Mouse (Mus musculus): ENCODE results near the gene Grb2. TPM values are rescaled to one million over a fixed set of nuclear protein-coding genes. Genes with fewer than 3 reads are reported as not detected.

The Grb2 gene
- polyA plus RNA-seq, 1 experiment from 2014 or later: 173 TPM

DNA sequence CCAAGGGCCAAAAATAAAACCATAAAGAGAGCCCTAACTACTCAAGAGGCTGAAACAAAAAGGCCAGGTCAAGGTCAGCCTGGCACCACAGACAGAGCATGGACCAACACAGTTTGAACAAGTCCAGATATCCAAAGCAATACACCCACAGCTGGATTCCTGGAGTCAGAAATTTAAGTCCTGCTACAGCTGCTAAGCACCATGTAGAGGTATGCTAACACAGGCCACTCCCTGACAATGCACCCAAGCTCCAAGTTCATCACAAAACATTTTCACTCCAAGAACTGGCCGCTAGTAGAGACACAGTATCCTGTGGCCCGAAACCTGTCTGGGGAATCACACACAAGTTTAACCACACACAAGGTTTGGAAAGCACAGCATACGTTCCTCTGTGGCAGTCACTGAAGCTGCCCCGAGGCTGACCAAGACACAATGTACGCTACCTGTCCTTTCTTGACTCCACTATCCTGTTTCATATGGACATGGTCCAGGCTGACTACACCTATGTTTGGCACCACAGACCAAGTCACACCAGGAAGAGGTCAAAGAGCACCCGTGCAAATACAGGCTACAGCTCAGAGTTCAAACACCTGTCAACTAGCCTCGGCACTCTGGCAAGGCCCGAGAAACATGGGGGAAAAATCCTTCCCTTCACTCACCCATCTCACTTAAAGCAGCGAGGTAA, 28.7 kb downstream of the Grb2 start:
- Histone ChIP-seq H3K4me3 (no peak overlapping the region), H3K9me3 (no peaks in the 10 kb centered on the region), H3K27me3 (replicated peaks) (no peaks in the 10 kb centered on the region), H3K4me2 (no peak overlapping the region), H3K4me1 (no peaks in the 10 kb centered on the region), H3K36me3 (replicated peaks) (peaks cover 5% of the 10 kb centered on the region; the same call in 1 of the 2 replicates), H3K27ac (no peak overlapping the region), H3K9ac (no peak overlapping the region)
- WGBS: 94% methylated on average over 9 of the region's 9 CpGs
- no peak for ATAC-seq (replicated peaks)

DNA sequence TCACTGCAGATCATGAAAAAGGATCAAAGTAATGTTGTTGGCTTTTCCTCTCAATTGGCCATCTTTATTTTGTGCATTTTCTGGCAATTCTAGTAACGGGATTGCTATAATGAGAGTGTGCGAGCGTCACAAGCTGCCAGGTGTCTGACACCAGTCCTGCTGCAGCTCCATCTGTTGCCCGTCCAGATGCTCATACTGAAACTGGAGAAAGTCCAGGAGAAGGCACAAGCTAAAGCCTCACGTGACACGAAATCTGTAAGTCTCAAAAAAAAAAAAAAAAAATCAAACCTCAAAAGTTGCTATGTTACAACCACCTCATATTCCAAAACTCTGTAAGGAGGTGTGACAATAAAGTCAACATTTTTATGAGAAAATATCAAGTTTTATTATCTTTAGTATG, 29.5 kb downstream of the Grb2 start:
- WGBS: 88% methylated on average over 6 of the region's 6 CpGs
- peaks cover 7% of the 10 kb centered on the region for H3K4me1 ChIP-seq
- H3K36me3 ChIP-seq (replicated peaks): peaks cover 5% of the 10 kb centered on the region; the same call in 1 of the 2 replicates
- no peak overlapping the region for H3K4me3 ChIP-seq
- H3K4me2 ChIP-seq: no peak overlapping the region
- no peak for ATAC-seq (replicated peaks)
- H3K9me3 ChIP-seq: no peaks in the 10 kb centered on the region
- no peak overlapping the region for H3K27ac ChIP-seq
- H3K27me3 ChIP-seq (replicated peaks): no peaks in the 10 kb centered on the region
- H3K9ac ChIP-seq: no peak overlapping the region

DNA sequence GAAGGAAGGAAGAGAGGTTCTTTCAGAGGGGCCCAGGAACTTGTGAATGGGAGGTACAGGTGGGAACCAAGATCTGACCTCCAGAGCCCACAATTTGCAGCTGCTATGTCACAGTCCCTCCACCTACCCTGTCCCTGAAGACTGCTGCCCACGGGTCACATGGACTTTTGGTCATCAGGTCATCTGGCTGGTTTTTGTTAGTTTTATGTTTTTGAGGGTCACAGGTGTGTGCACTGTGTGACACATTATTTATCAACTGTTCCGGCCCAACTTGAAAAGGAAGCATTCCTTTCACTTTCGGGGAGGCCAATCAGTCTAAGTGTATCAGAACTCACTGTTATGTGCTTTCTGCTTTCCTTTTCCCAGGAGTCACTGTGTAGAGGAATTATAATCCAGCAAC, 30.9 kb downstream of the Grb2 start:
- Histone ChIP-seq H3K27me3 (replicated peaks) (no peaks in the 10 kb centered on the region), H3K4me2 (no peak overlapping the region), H3K36me3 (replicated peaks) (peaks cover 5% of the 10 kb centered on the region; the same call in 1 of the 2 replicates), H3K27ac (no peak overlapping the region), H3K9ac (no peak overlapping the region), H3K9me3 (no peaks in the 10 kb centered on the region), H3K4me3 (no peak overlapping the region), H3K4me1 (peaks cover 15% of the 10 kb centered on the region)
- WGBS: 94% methylated on average over 3 of the region's 3 CpGs
- no peak for ATAC-seq (replicated peaks)

DNA sequence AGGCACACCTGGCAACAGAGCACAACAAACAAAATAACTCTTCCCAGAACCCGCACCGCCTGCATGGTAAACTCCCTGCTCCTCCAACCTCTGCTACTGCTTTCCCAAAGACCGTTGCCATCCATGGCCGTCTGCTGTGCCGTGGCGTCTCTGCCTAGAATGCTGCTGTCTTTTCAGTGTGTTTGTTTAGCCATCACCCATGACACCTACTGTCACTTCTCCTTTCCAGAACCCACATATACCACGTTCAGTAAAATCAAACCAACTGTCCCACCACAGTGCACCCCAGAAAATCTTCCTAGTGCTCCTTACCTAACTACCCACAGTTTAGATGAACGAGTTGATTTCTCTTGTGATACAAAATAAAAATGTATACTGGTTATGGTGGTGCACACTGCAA, 31.7 kb downstream of the Grb2 start:
- H3K4me3 ChIP-seq: no peak overlapping the region
- no peak for ATAC-seq (replicated peaks)
- H3K36me3 ChIP-seq (replicated peaks): peaks cover 5% of the 10 kb centered on the region; the same call in 1 of the 2 replicates
- H3K27ac ChIP-seq: no peak overlapping the region
- 93% methylated on average over 8 of the region's 8 CpGs for whole genome bisulfite sequencing
- no peak overlapping the region for H3K4me2 ChIP-seq
- H3K9me3 ChIP-seq: no peaks in the 10 kb centered on the region
- no peak overlapping the region for H3K9ac ChIP-seq
- H3K4me1 ChIP-seq: peaks cover 15% of the 10 kb centered on the region
- no peaks in the 10 kb centered on the region for H3K27me3 ChIP-seq (replicated peaks)

DNA sequence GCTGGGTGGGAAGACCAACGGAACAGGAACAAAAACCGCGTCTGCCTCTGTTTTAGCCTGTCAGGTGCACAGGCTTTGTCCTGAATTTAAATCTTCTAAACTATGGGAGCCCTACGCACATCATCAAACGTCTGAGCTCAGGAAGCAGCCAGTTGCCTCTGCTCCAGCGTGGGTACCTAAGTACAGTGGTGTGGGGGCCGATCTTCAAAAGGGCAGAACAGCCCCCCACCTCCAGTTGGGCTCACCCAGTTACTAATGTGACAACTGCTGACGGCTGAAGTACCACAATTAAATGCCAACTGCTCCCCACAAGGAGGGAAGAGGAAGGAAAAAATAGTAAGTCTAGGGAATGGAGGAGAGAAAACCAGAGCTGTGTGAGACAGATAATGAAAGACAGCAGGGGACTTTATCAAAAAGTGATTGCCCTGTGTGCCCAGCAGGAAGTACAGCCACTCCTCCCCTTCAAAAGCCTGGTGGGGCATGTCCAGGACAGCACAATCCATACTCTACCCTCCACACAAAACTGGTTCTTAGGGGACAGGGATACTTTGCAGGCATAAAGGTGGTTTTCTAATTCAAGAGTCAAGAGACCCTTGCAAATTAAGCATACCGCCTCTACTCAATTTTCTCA, 34.0 kb downstream of the Grb2 start:
- no peak overlapping the region; the same call in 1 of the 2 replicates for H3K27ac ChIP-seq
- H3K4me1 ChIP-seq: peaks cover 19% of the 10 kb centered on the region
- peaks cover 5% of the 10 kb centered on the region; the same call in 1 of the 2 replicates for H3K36me3 ChIP-seq (replicated peaks)
- no peak overlapping the region for H3K4me2 ChIP-seq
- ATAC-seq (replicated peaks): no peak
- WGBS: 57% methylated on average over 9 of the region's 9 CpGs
- no peaks in the 10 kb centered on the region for H3K9me3 ChIP-seq
- H3K27me3 ChIP-seq (replicated peaks): no peaks in the 10 kb centered on the region
- no peak overlapping the region for H3K9ac ChIP-seq
- no peak overlapping the region for H3K4me3 ChIP-seq

DNA sequence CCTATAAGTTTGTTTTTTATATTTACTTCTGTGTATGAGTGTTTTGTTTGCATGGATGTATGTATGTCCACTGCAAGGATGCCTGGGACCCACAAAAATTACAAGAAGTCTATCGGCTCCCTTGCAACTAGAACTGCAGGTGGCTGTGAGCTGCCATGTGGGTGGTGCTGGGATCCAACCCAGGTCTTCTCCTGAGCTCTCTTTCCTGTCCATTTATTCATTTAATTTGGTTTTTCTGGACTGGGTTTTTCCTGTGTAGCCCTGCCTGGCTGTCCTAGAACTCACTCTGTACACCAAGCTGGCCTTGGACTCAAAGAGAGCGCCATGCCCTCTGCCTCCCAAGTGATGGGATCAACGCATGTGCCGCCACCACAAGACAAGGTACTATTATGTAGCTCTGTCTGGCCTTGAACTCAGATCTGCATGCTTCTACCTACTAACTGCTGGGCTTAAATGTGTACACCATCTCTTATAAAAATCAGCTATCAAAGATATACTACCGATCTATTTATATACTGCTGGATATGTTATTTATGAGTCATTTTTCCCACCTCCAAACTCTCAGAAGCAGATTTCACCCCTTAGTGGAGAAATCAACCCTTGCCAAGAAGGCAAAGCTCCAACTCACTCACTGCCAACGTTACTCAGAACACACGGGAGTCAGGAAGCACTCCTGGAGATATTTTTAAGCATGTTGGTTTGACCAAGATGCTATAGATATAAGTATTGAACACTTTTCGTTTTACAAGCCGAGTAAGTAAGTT, 34.7 kb downstream of the Grb2 start:
- H3K27ac ChIP-seq: no peak overlapping the region; the same call in 1 of the 2 replicates
- H3K4me3 ChIP-seq: no peak overlapping the region
- peaks cover 4% of the 10 kb centered on the region; the same call in 1 of the 2 replicates for H3K36me3 ChIP-seq (replicated peaks)
- no peaks in the 10 kb centered on the region for H3K9me3 ChIP-seq
- 84% methylated on average over 9 of the region's 9 CpGs for WGBS
- no peaks in the 10 kb centered on the region for H3K27me3 ChIP-seq (replicated peaks)
- peaks cover 19% of the 10 kb centered on the region for H3K4me1 ChIP-seq
- no peak overlapping the region for H3K9ac ChIP-seq
- no peak overlapping the region for H3K4me2 ChIP-seq
- no peak for ATAC-seq (replicated peaks)

DNA sequence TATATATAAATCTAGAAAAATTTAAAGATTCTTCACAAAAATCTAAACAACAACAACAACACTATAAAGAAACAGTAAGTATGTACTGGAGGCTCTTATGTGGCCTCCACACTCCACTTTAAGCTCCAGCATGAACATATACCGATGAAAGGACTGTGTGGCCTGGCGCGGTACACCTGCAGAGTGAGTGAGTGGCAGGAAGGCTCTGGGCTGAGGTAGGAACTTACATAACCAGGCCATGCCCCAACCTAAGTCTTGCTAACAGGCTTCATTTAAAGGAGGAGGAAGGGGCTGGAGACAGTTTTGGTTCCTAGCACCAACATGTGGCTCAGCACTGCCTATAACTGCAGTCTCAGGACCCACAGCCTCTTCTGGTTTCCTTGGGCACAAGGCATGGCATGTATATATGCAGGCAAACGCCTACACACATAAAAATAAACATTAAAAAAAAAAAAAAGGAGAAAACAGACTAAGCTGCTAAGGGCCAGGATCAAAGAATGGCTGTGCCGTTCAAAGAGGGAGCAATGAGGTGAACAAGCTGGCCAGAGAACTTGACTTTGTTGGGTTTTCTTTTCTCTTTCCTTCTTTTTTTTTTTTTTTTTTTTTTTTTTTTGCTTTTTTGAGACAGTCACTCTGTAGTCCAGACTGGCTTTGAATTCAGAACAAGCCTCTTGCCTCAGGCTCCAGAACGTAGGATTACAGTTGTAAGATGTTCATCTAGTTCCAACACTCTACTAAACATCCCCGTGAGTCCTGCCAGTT, 36.0 kb downstream of the Grb2 start:
- Histone ChIP-seq H3K27me3 (replicated peaks) (no peaks in the 10 kb centered on the region), H3K4me2 (no peak overlapping the region), H3K9me3 (no peaks in the 10 kb centered on the region), H3K4me3 (no peak overlapping the region), H3K9ac (no peak overlapping the region), H3K36me3 (replicated peaks) (no peaks in the 10 kb centered on the region), H3K27ac (no peak overlapping the region), H3K4me1 (peaks cover 19% of the 10 kb centered on the region)
- no peak for ATAC-seq (replicated peaks)
- WGBS: 79% methylated on average over 7 of the region's 7 CpGs

DNA sequence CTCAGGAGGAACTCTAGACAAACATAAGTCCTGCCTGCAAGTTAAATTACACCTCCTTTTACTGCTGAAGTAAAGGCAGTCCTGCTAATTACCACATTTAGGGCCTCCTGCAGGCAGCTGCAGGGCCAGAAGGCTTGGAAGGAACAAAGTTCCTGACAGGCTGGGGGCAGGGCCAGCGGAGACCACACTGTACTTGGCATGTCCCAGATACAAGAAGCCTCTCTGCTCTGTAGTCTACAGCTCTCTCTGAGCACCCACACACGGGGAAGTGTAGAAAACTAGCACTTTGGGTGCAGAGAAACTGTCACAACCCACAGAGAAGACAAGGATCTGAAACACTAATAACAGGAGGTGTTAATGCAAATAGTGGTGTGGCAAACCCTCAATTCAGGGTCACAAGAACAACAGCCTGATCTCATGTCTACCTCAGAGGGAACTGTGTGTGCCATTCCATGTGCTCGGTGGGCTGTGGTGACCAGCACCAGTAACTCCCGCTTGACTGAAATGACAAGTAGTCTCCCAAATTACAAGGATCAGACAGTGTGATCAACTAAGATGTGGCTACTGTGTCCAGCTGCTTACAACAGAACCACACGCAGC, 37.8 kb downstream of the Grb2 start:
- ATAC-seq (replicated peaks): no peak
- whole genome bisulfite sequencing: 30% methylated on average over 5 of the region's 5 CpGs
- H3K4me2 ChIP-seq: no peak overlapping the region
- H3K27ac ChIP-seq: no peak overlapping the region
- no peak overlapping the region for H3K4me3 ChIP-seq
- no peaks in the 10 kb centered on the region for H3K27me3 ChIP-seq (replicated peaks)
- no peak overlapping the region for H3K9ac ChIP-seq
- no peaks in the 10 kb centered on the region for H3K9me3 ChIP-seq
- peaks cover 19% of the 10 kb centered on the region for H3K4me1 ChIP-seq
- no peaks in the 10 kb centered on the region for H3K36me3 ChIP-seq (replicated peaks)

DNA sequence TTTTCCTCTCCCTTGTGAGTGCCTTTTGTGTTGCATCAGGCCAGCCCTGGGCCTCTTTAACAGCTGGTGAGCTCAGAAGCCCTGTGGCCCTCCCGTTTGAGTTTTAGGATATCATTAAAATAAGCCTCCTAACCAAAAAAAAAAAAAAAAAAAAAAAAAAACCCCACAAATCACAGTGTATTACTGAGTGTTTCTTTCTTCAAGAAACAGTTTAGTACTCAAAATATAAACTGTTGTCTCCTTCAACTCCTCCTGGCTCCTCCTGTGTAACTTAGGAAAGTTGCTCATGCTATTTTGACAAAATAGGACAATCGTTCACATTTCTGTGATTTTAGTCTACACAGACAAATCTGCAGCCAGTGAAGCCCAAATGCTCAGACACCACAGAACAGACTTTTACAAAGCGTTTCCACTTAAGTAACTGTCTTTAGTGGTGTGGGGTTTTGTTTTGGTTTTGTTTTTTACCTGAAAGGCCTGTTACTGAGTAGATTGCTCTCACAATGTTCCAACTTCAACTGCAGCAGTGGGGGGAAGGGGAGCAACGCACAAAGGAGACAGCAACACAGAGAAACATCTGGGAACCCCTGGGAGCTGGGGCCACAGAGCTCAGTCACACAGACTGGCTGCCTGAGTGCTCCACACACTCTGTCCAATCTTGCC, 44.6 kb downstream of the Grb2 start:
- Histone ChIP-seq H3K9ac (no peak overlapping the region), H3K27me3 (replicated peaks) (no peaks in the 10 kb centered on the region), H3K36me3 (replicated peaks) (no peaks in the 10 kb centered on the region), H3K27ac (no peak overlapping the region), H3K4me1 (no peaks in the 10 kb centered on the region), H3K4me3 (no peak overlapping the region), H3K4me2 (no peak overlapping the region), H3K9me3 (no peaks in the 10 kb centered on the region)
- WGBS: 64% methylated on average over 4 of the region's 4 CpGs
- no peak for ATAC-seq (replicated peaks)

DNA sequence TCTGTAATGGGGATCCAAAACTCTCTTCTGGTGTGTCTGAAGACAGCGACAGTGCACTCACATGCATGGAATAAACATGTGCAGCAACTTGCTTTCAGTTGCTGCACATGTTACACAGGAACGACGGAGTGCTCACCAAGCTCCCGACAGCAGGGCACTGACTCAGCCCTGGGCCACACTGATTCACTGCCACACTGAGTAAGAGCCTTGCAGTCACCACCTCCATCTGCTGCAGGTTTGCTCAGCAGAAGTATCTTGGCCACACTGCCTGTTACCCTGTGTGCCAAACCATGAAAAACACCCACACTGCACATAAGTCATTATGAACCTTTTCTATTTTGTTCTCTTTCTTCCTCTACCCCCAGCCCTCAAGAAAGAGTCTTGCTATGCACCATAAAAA, 48.0 kb downstream of the Grb2 start:
- H3K36me3 ChIP-seq (replicated peaks): no peaks in the 10 kb centered on the region
- no peak overlapping the region for H3K9ac ChIP-seq
- H3K9me3 ChIP-seq: no peaks in the 10 kb centered on the region
- H3K27ac ChIP-seq: no peak overlapping the region
- 98% methylated on average over 4 of the region's 4 CpGs for WGBS
- no peak overlapping the region for H3K4me3 ChIP-seq
- H3K4me2 ChIP-seq: no peak overlapping the region
- H3K27me3 ChIP-seq (replicated peaks): no peaks in the 10 kb centered on the region
- no peaks in the 10 kb centered on the region for H3K4me1 ChIP-seq
- ATAC-seq (replicated peaks): no peak

DNA sequence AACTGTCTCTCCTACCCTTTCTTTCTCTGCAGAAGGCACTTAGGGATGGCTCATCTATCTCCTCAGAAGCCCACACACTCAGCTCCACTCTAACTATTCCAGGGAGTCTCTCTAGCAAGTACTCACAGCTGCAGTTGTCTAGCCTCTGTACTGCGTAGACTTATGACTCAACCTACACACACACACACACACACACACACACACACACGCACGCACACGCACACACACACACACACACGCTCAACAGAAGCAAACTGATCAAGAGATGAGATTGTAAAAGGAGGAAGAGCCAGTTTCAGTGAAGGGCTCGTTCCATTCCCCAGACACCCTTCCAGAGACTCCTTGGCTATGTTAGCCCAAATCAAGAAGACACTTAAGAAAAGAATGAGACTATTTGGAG, 49.9 kb downstream of the Grb2 start:
- Histone ChIP-seq H3K4me1 (no peaks in the 10 kb centered on the region), H3K27ac (no peak overlapping the region), H3K4me3 (no peak overlapping the region), H3K9ac (no peak overlapping the region), H3K4me2 (no peak overlapping the region), H3K9me3 (no peaks in the 10 kb centered on the region), H3K27me3 (replicated peaks) (no peaks in the 10 kb centered on the region), H3K36me3 (replicated peaks) (peaks cover 5% of the 10 kb centered on the region; the same call in 1 of the 2 replicates)
- ATAC-seq (replicated peaks): no peak
- 93% methylated on average over 6 of the region's 6 CpGs for WGBS
